Mouse (Mus musculus) limb, embryonic 10.5 days (tissue): ENCODE data around the gene Fbxl22. TPM values are rescaled to one million over a fixed set of nuclear protein-coding genes. Genes with fewer than 3 reads are reported as not detected.

Experiments
- DNase-seq: peaks from one replicate; pipeline ENCODE4 v3.0.0-alpha.2; 2017; ENCODE audit warnings: low spot score
- H3K27ac ChIP-seq: fragments of 300-500 bp; sonication (generic); 2 replicates; pipeline ENCODE4 v1.5.1; 2016; ENCODE audit warnings: mild to moderate bottlenecking
- H3K27me3 ChIP-seq: fragments of 300-500 bp; sonication (generic); 2 replicates; pipeline ENCODE4 v1.6.1; 2016; ENCODE audit warnings: low read depth, mild to moderate bottlenecking; ENCODE audit not compliant: poor library complexity, severe bottlenecking
- H3K36me3 ChIP-seq: fragments of 300-500 bp; sonication (generic); 2 replicates; pipeline ENCODE4 v1.6.1; 2016; ENCODE audit warnings: mild to moderate bottlenecking, moderate library complexity
- H3K4me1 ChIP-seq: fragments of 300-500 bp; sonication (generic); 2 replicates; pipeline ENCODE4 v1.6.1; 2016
- H3K4me3 ChIP-seq: fragments of 300-500 bp; sonication (generic); 2 replicates; pipeline ENCODE4 v1.5.1; 2016; ENCODE audit warnings: mild to moderate bottlenecking, moderate library complexity
- H3K9me3 ChIP-seq: fragments of 300-500 bp; sonication (generic); replicated peaks from 2 replicates; pipeline ENCODE4 v1.6.1; 2016; ENCODE audit warnings: mild to moderate bottlenecking
- WGBS: fragments of 180-500 bp; shearing (Covaris S2); methylation state at CpG from one replicate; pipeline ENCODE4 v1.1.7; 2016; 5-methylcytosine and 5-hydroxymethylcytosine counted together
- polyA plus RNA-seq: library from polyadenylated mRNA; unstranded; fragments of >200 nt; fragmentation: Nextera tagmentation; extraction: Ambion mirVana; gene quantifications from 2 replicates; pipeline ENCODE4 v1.2.1, GENCODE M21; 2016

Gene Fbxl22
- polyA plus RNA-seq, 1 experiment from 2014 or later, result 1.3 TPM

DNA sequence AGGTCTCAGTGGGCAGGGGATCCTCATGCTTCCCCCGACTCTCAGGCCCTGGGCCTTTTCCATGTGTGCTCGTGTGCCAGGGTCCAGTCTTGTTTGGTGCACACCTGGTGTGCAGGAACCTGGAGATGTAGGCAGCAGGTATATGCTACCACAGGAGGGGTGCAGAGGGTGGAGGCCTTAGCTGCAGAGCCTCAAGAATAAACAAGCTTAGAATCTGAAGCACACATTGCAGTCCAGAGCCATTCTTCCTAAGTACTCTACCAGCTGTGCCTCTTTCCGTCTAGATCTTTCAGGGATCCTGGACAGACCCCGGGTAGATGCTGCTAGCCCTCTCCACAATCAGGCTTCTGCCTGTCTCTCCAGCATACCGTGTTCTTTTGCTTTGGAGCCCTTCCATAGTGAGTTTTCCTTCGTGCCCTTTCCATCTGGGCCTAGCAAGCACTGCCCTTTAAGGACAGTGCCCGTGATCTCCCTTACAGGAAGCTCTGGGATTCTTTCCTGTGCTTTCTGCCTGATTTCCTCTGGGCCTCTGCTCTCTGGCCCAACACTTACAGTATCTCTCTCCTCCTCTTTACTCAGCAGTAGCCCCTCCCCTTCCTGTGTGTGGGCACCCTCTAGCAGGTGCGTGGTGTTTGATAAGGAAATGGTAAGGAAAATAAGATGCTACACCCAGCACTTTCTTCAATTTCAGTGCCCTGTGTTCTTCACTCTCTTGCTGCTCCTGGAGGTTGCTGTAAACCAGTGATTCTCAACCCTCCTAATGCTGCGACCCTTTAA is 9.1 kb downstream of the Fbxl22 start:
- WGBS, result 88% methylated on average over 9 of the region's 9 CpGs
- Histone ChIP-seq H3K4me3 (no peak overlapping the region), H3K36me3 (peaks cover 93% of the 10 kb centered on the region), H3K4me1 (peaks cover 3% of the 10 kb centered on the region), H3K9me3 (no peaks in the 10 kb centered on the region), H3K27ac (no peak overlapping the region), H3K27me3 (no peaks in the 10 kb centered on the region)
- no peak for DNase-seq

DNA sequence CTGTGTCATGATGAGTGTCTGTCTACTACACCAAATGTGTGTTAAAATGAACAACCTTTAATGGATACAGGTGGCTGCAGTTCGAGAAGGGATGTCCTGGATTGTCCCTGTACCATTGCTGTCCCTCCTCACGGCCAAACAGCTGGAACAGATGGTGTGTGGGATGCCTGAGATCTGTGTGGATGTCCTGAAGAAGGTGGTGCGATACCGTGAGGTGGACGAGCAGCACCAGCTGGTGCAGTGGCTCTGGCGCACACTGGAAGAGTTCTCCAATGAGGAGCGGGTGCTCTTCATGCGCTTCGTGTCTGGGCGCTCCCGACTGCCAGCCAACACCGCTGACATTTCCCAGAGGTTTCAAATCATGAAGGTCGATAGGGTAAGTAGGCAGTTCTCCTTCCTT is 9.9 kb downstream of the Fbxl22 start:
- Histone ChIP-seq H3K27ac (no peak overlapping the region), H3K36me3 (peaks cover 92% of the 10 kb centered on the region), H3K4me1 (no peaks in the 10 kb centered on the region), H3K27me3 (no peaks in the 10 kb centered on the region), H3K9me3 (no peaks in the 10 kb centered on the region), H3K4me3 (no peak overlapping the region)
- no peak for DNase-seq
- 94% methylated on average over 13 of the region's 13 CpGs for WGBS

DNA sequence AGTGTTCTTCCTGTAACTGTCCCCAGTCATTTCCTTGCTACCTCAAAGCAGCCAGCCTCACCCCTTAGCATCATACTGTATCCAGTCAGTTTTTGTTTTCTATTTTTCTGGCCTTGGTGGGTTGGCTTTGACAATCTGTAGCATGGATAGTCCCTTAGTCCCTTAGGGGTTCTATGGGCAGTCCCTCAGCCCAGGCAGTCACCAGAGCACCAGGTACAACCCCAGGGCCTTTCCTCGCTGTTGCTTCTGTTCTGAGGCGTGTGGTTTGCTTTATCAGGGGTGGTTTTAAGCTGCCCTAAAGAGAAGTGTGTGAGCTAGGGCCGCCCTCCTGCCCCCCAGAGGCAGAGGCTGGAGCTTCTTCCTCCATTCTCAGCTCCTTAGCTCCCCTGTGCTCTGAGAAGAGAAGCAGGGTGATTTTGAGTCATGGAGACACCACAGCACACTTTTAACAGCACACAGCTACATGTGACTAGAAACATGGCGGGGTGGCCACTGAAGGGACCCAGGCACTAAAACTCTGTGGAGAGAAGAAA is 10.4 kb downstream of the Fbxl22 start:
- Histone ChIP-seq H3K9me3 (no peaks in the 10 kb centered on the region), H3K4me1 (no peaks in the 10 kb centered on the region), H3K27me3 (no peaks in the 10 kb centered on the region), H3K36me3 (peaks cover 90% of the 10 kb centered on the region), H3K27ac (peak overlapping the region; percentile 34; the same call in 1 of the 2 replicates), H3K4me3 (no peak overlapping the region)
- 82% methylated on average over 4 of the region's 4 CpGs for WGBS
- no peak for DNase-seq

DNA sequence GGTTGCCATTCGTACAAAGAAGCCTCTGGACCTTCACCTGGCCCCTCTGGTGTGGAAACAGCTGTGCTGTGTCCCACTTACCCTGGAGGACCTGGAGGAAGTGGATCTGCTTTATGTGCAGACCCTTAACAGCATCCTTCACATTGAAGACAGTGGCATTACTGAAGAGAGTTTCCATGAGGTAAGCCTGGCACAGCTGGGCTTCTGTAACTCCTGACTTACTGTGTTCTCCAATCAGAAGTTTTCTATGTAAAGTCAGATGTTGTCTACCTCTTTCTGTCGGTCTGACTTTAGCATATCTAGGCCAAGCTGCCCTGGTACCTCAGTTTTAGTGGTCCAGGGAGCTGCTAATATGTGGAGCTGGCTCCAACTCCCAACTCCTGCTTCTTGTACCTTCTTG is 13.1 kb downstream of the Fbxl22 start:
- Histone ChIP-seq H3K36me3 (peaks cover 89% of the 10 kb centered on the region), H3K27ac (no peak overlapping the region), H3K27me3 (no peaks in the 10 kb centered on the region), H3K9me3 (no peaks in the 10 kb centered on the region), H3K4me1 (no peaks in the 10 kb centered on the region), H3K4me3 (no peak overlapping the region)
- 89% methylated on average over 2 of the region's 2 CpGs for WGBS
- no peak for DNase-seq

DNA sequence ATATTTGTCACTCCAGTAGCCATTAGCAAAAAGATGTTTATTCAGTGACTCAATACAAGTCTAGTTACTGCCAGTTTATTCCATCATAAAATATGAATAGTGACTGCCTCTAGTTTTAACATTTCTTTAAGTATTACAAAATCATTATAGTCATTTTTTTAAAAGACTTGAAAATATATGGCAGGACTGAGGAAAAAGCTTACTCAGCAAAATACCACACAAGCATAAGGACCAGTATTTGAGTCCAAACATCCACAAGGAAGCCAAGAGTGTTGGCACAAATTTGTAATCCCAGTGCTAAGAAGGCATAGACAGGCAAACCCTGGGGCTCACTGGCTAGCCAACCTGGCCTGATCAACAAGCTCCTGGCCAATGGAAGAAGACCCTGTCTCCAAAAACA is 20.4 kb downstream of the Fbxl22 start:
- H3K27me3 ChIP-seq, result no peaks in the 10 kb centered on the region
- H3K4me3 ChIP-seq, result no peak overlapping the region
- H3K9me3 ChIP-seq, result no peaks in the 10 kb centered on the region
- H3K27ac ChIP-seq, result no peak overlapping the region
- no peak for DNase-seq
- no peaks in the 10 kb centered on the region for H3K4me1 ChIP-seq
- peaks cover 96% of the 10 kb centered on the region for H3K36me3 ChIP-seq

DNA sequence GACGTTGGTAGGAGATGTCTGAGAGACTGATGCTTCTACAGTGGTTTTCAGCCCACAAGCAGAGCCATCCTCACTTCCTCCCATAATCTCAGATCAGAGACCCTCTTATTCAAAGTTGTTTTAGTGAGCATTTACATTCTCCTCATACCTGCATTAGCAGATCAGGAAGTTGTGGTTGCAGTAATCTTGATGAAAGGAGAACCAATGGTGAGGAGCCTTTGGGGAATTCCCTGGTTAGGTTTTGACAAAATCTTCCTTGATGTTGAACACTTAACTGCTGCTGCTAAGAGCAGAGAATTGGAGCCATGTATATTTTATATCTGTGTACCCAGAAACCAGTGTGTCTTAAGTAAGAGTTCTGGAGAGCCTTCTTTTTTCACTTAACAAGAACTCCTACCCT is 22.0 kb downstream of the Fbxl22 start:
- no peak for DNase-seq
- Histone ChIP-seq H3K27ac (no peak overlapping the region), H3K36me3 (peaks cover 96% of the 10 kb centered on the region), H3K9me3 (no peaks in the 10 kb centered on the region), H3K4me1 (no peaks in the 10 kb centered on the region), H3K27me3 (no peaks in the 10 kb centered on the region), H3K4me3 (no peak overlapping the region)
- 87% methylated on average over 1 of the region's 1 CpGs for WGBS

DNA sequence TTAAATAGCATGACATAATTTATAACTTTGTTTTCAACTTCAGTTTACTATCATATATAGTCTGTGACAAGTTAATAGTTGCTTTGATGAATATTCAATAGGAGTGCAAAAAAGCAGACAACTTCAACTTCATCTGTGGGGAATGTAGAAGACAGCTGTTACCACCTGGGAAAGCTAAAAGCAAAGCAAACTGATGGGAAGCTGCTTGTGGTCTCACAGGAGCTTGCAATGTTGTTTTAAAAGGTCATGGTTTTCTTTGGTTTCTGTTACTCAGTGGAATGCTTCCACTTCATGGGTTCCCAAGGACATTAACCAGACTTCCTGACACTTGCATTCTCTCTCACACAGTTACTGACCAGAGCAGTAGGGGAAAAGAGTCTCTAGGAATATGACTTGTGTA is 25.6 kb downstream of the Fbxl22 start:
- no peak for DNase-seq
- Histone ChIP-seq H3K36me3 (peaks cover 96% of the 10 kb centered on the region), H3K4me3 (no peak overlapping the region)

DNA sequence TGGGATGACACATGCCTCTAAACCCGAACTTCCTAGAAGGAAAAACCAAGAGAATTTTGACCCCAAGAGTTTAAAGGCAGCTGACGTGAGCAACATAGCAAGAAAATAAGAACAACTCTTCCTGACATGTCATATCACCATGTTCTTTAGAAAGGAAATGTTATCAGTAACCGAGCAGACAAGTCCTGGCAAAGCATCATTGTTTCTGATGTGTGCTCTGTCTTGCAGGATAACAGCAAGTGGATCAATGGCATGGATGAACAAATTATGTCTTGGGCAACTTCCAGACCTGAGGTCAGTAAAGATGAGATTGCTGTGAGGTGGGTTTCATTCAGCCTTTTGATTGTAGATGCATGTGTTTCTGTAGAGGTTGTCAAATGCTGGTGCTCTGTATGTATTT is 31.0 kb downstream of the Fbxl22 start:
- no peak overlapping the region for H3K27ac ChIP-seq
- H3K4me1 ChIP-seq, result no peaks in the 10 kb centered on the region
- no peaks in the 10 kb centered on the region for H3K9me3 ChIP-seq
- H3K4me3 ChIP-seq, result no peak overlapping the region
- 91% methylated on average over 3 of the region's 3 CpGs for WGBS
- no peak for DNase-seq
- peaks cover 87% of the 10 kb centered on the region for H3K36me3 ChIP-seq
- H3K27me3 ChIP-seq, result no peaks in the 10 kb centered on the region

More for the DNA sequence above, 25.6 kb downstream of the Fbxl22 start:
- Histone ChIP-seq H3K4me1 (no peaks in the 10 kb centered on the region), H3K27me3 (no peaks in the 10 kb centered on the region), H3K9me3 (no peaks in the 10 kb centered on the region), H3K27ac (no peak overlapping the region)

DNA sequence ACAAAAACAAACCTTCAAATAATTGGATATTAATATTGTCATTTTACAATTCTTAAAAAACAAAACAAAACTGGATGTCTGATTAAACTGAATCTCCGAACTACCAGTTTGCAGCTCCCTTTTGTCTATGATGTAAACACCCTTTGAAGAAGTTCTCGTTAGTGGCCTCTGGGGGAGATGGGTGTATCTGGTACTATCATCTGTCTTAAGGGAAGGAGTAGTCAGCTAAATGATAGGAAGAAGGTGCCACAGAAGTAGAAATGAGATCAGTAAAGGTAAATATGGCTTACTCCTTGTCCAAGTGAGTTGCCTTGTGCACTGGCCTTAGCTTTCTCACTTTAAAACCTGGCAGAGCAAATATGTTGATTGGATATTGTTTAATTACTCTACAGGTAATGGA is 36.6 kb downstream of the Fbxl22 start:
- WGBS, result 74% methylated on average over 2 of the region's 2 CpGs
- H3K36me3 ChIP-seq, result peaks cover 78% of the 10 kb centered on the region
- no peak for DNase-seq
- no peak overlapping the region for H3K27ac ChIP-seq
- no peaks in the 10 kb centered on the region for H3K4me1 ChIP-seq
- H3K27me3 ChIP-seq, result no peaks in the 10 kb centered on the region
- no peaks in the 10 kb centered on the region for H3K9me3 ChIP-seq
- no peak overlapping the region for H3K4me3 ChIP-seq

DNA sequence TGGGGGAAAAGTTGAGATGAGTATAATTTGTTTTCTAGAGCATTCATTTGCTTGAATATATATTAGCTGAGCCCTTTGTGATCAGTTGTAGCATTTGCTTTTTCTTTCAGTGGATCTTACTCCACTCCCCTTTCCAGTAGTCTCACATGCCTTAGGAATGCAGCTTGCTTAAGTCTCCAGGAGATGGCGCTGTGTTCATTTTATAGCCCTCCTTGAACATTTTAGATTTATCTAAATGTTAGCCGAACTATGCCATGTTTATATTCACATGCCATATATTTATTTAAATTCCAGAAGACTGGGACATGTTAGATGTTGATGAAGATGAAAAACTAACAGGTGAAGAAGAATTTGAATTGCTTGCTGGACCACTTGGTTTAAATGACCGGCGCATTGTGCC is 49.3 kb downstream of the Fbxl22 start:
- no peaks in the 10 kb centered on the region for H3K4me1 ChIP-seq
- no peak for DNase-seq
- no peaks in the 10 kb centered on the region for H3K9me3 ChIP-seq
- H3K4me3 ChIP-seq, result no peak overlapping the region
- no peaks in the 10 kb centered on the region for H3K27me3 ChIP-seq
- H3K27ac ChIP-seq, result no peak overlapping the region
- peaks cover 64% of the 10 kb centered on the region for H3K36me3 ChIP-seq
- 63% methylated on average over 4 of the region's 4 CpGs for WGBS

Other genes with a start within 250 kb of the Fbxl22 start
- 21.4 and 22.4 TPM in 2 replicates for gene Herc1, start 164.1 kb downstream of the Fbxl22 start, polyA plus RNA-seq
- gene Usp3, start 78.5 kb upstream of the Fbxl22 start, polyA plus RNA-seq, result 104 and 105 TPM in 2 replicates
- 4.3 and 5.2 TPM in 2 replicates for gene Car12, start 199.1 kb upstream of the Fbxl22 start, polyA plus RNA-seq